Mouse (Mus musculus) myocyte (in vitro differentiated cells): ENCODE data around the gene Arv1.

ENCODE experiments used
- MAX ChIP-seq: IDR thresholded peaks from one replicate; pipeline ENCODE4 v1.6.1; 2011; ENCODE audit warnings: low read depth, mild to moderate bottlenecking, control low read depth
- POLR2A ChIP-seq: IDR thresholded peaks from one replicate; pipeline ENCODE4 v1.6.1; 2011; ENCODE audit warnings: low read depth, mild to moderate bottlenecking, control low read depth, moderate library complexity; ENCODE audit not compliant: insufficient read length
- POLR2AphosphoS2 ChIP-seq: IDR thresholded peaks from one replicate; pipeline ENCODE4 v1.6.1; 2011; ENCODE audit warnings: low read depth, control low read depth; ENCODE audit not compliant: insufficient read length

DNA sequence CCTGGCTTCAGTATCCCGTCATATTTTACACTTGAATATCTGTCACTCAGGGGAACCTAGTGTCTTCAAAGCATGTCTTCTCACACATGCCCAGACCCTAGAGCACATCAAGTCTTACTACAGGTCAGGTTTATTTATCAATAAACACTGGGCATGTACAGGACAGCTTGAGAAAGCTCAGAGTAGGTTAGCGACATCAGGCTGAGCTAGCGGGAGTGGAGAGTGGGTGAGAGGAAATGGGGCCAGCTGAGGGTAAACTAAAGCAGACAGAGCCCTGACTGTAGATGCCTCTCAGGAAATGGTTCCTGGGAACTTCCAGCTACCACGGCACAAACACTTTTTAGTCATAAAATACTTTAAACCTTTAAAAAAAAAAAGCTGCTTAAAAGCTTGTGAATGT, 18.4 kb upstream of the Arv1 start:
- no peak for TF ChIP-seq MAX
- TF ChIP-seq POLR2AphosphoS2: no peak
- TF ChIP-seq POLR2A: no peak
